Mouse (Mus musculus) testis, adult 2 months (tissue): ENCODE results near the gene Cdh1. TPM values are rescaled to one million over a fixed set of nuclear protein-coding genes. Genes with fewer than 3 reads are reported as not detected.
"Not testable (repeated sequence)": the region's sequence is repeated elsewhere in the genome, so short reads cannot be mapped to it uniquely, and the experiment has no call there.

Experiments
- H3K27ac ChIP-seq: fragments of 200-500 bp; 2 replicates; pipeline ENCODE4 v1.5.1; 2012; ENCODE audit warnings: low read depth, low read length; ENCODE audit not compliant: control insufficient read depth, insufficient read depth
- H3K27me3 ChIP-seq: fragments of 200-500 bp; 2 replicates; pipeline ENCODE4 v1.6.1; 2012; ENCODE audit warnings: mild to moderate bottlenecking, low read length, moderate library complexity; ENCODE audit not compliant: control insufficient read depth, insufficient read depth
- H3K36me3 ChIP-seq: fragments of 200-500 bp; 2 replicates; pipeline ENCODE4 v1.6.1; 2012; ENCODE audit warnings: mild to moderate bottlenecking, low read length; ENCODE audit not compliant: control insufficient read depth, insufficient read depth
- H3K4me1 ChIP-seq: fragments of 200-500 bp; 2 replicates; pipeline ENCODE4 v1.6.1; 2012; ENCODE audit warnings: low read length; ENCODE audit not compliant: control insufficient read depth, insufficient read depth
- H3K4me3 ChIP-seq: fragments of 200-500 bp; 2 replicates; pipeline ENCODE4 v1.5.1; 2012; ENCODE audit warnings: low read depth, mild to moderate bottlenecking, low read length, moderate library complexity, mixed read lengths; ENCODE audit not compliant: control insufficient read depth
- CTCF ChIP-seq: fragments of 200-500 bp; IDR thresholded peaks from 2 replicates; pipeline ENCODE4 v1.5.1; 2012; ENCODE audit warnings: low read depth, mild to moderate bottlenecking, inconsistent platforms, low read length, moderate library complexity; ENCODE audit not compliant: control insufficient read depth, insufficient read depth, insufficient replicate concordance
- POLR2A ChIP-seq: fragments of 200-500 bp; IDR thresholded peaks from 2 replicates; pipeline ENCODE4 v1.6.1; 2012; ENCODE audit warnings: low read depth, mild to moderate bottlenecking, inconsistent platforms, low read length, moderate library complexity; ENCODE audit not compliant: control insufficient read depth
- polyA plus RNA-seq: library from polyadenylated mRNA; depleted of rRNA; stranded (reverse); fragments of >200 nt; gene quantifications from 2 replicates; pipeline ENCODE4 v1.2.3, GENCODE M21; 2012

Gene Cdh1
- polyA plus RNA-seq, 1 experiment: 0.48 TPM

GRCm38 (mm10) chr8:106570386-106570785, 32.8 kb upstream of the Cdh1 start:
- no peak overlapping the region for H3K4me3 ChIP-seq
- no peak overlapping the region for H3K27ac ChIP-seq
- no peaks in the 10 kb centered on the region for H3K36me3 ChIP-seq
- H3K27me3 ChIP-seq: no peaks in the 10 kb centered on the region
- no peak for TF ChIP-seq CTCF
- no peak for TF ChIP-seq POLR2A
- H3K4me1 ChIP-seq: no peaks in the 10 kb centered on the region

- no peaks in the 10 kb centered on the region for H3K4me1 ChIP-seq
- no peaks in the 10 kb centered on the region for H3K27me3 ChIP-seq
- H3K36me3 ChIP-seq: no peaks in the 10 kb centered on the region
- TF ChIP-seq POLR2A (no peak), CTCF (no peak)
- H3K27ac ChIP-seq: no peak overlapping the region
- no peak overlapping the region for H3K4me3 ChIP-seq
These were observed 31.5 kb upstream of the Cdh1 start for GRCm38 (mm10) chr8:106571551-106572172.

- H3K27ac ChIP-seq: not testable (repeated sequence)
These were observed 31.0 kb upstream of the Cdh1 start for GRCm38 (mm10) chr8:106572175-106572574.

GRCm38 (mm10) chr8:106573168-106573567, 30.0 kb upstream of the Cdh1 start, which contains the start of gene Gm10073:
TSS of gene Gm10073 (minus strand) at chr8:106573461.
- H3K36me3 ChIP-seq, H3K27ac ChIP-seq, H3K4me1 ChIP-seq, H3K27me3 ChIP-seq: not testable (repeated sequence)
- peak within 1 kb of the TSS; percentile 15 for H3K4me3 ChIP-seq

More at GRCm38 (mm10) chr8:106572175-106572574, 31.0 kb upstream of the Cdh1 start:
- H3K36me3 ChIP-seq, H3K4me3 ChIP-seq, H3K27me3 ChIP-seq, H3K4me1 ChIP-seq: not testable (repeated sequence)

- Histone ChIP-seq H3K27me3 (no peaks in the 10 kb centered on the region), H3K27ac (no peak overlapping the region), H3K4me1 (no peaks in the 10 kb centered on the region), H3K4me3 (no peak overlapping the region), H3K36me3 (no peaks in the 10 kb centered on the region)
- no peak for TF ChIP-seq POLR2A
- no peak for TF ChIP-seq CTCF
These were observed 28.9 kb upstream of the Cdh1 start for GRCm38 (mm10) chr8:106574283-106574682.

GRCm38 (mm10) chr8:106576849-106577555, 26.1 kb upstream of the Cdh1 start:
- no peaks in the 10 kb centered on the region for H3K27me3 ChIP-seq
- H3K36me3 ChIP-seq: no peaks in the 10 kb centered on the region
- TF ChIP-seq CTCF (no peak), POLR2A (no peak)
- no peak overlapping the region for H3K4me3 ChIP-seq
- H3K27ac ChIP-seq: no peak overlapping the region
- no peaks in the 10 kb centered on the region for H3K4me1 ChIP-seq

- Histone ChIP-seq H3K4me3 (no peak overlapping the region), H3K36me3 (no peaks in the 10 kb centered on the region), H3K27me3 (no peaks in the 10 kb centered on the region), H3K27ac (no peak overlapping the region), H3K4me1 (no peaks in the 10 kb centered on the region)
- TF ChIP-seq POLR2A: no peak
- TF ChIP-seq CTCF: no peak
These were observed 23.6 kb upstream of the Cdh1 start for GRCm38 (mm10) chr8:106579510-106579909.
